Mouse (Mus musculus) lung, adult 2 months (tissue): ENCODE measurements around the gene Ctbs. TPM values are rescaled to one million over a fixed set of nuclear protein-coding genes. Genes with fewer than 3 reads are reported as not detected.

Experiments
- DNase-seq: peaks from one replicate; pipeline ENCODE4 v3.0.0; 2022
- H3K4me1 ChIP-seq: fragments of 200-500 bp; 2 replicates; pipeline ENCODE4 v1.6.1; 2011; ENCODE audit warnings: low read length; ENCODE audit not compliant: control insufficient read depth, insufficient read depth
- H3K4me3 ChIP-seq: fragments of 200-500 bp; replicated peaks from 2 replicates; pipeline ENCODE3; 2011; ENCODE audit warnings: low read depth, mild to moderate bottlenecking, control low read depth, low read length; ENCODE audit errors: extremely low read depth
- CTCF ChIP-seq: fragments of 200-500 bp; IDR thresholded peaks from 2 replicates; pipeline ENCODE4 v1.5.1; 2011; ENCODE audit warnings: mild to moderate bottlenecking, low read length, control low read depth; ENCODE audit not compliant: insufficient read depth
- POLR2A ChIP-seq: fragments of 200-500 bp; IDR thresholded peaks from 2 replicates; pipeline ENCODE4 v1.6.1; 2011; ENCODE audit warnings: low read depth, mild to moderate bottlenecking, control low read depth, low read length, borderline replicate concordance; ENCODE audit errors: extremely low read depth
- WGBS: fragments of 180-500 bp; shearing (Covaris S2); methylation state at CpG from one replicate; pipeline ENCODE4 v1.1.7; 2018; 5-methylcytosine and 5-hydroxymethylcytosine counted together
- polyA plus RNA-seq: library from polyadenylated mRNA; depleted of rRNA; stranded (reverse); fragments of >200 nt; gene quantifications from 2 replicates; pipeline ENCODE4 v1.2.3, GENCODE M21; 2012

Ctbs gene
- polyA plus RNA-seq, 1 experiment: 5.6 TPM

DNA sequence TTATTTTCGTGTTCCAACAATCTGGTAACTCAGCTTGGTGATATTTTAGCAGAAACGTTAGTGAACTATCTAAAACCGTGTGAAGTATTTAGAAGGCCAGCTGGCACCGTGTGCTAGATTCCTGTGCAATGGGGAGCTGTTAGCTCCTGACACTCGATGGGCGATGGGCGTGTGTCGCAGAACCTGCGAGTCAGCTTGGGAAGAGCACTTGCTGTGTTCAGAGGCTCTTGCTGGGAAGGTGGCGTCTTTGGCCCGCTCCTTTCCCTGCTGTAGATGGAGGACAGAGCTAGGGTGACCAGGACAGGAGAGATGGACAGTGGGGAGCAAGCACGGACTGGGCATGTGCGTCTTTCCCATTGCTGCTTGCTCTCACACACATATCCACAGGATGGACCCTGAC lies 36.6 kb upstream of the Ctbs start:
- DNase-seq: no peak
- no peak for TF ChIP-seq POLR2A
- no peak for TF ChIP-seq CTCF
- Histone ChIP-seq H3K4me1 (peaks cover 6% of the 10 kb centered on the region; the same call in 1 of the 2 replicates), H3K4me3 (no peak overlapping the region)
- 73% methylated on average over 13 of the region's 13 CpGs for WGBS

- TF ChIP-seq POLR2A (no peak), CTCF (no peak)
- Histone ChIP-seq H3K4me1 (peaks cover 6% of the 10 kb centered on the region; the same call in 1 of the 2 replicates), H3K4me3 (no peak overlapping the region)
- 59% methylated on average over 4 of the region's 4 CpGs for WGBS
- no peak for DNase-seq
These were observed 35.6 kb upstream of the Ctbs start for GRCm38 (mm10) chr3:146413992-146414391.

DNA sequence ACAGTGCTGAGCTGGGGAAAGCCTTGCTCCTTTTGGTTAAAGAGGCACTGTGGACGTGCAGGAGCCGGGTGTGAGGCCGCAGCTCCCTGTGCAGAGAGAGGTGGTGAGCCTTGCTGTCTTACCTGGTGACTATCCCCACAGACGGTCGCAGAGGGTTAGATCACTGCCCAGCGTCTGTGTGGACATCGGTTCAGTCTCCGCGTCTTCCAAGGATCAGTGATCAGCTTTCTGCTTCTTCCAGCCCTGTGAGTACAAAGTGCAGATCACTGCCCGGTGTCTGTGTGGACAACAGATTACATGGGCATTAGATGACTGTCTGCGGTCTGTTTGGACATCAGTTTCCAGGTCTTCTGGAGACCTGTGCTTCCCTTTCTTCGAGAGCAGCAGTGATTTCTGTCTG lies 35.0 kb upstream of the Ctbs start:
- no peak for DNase-seq
- WGBS: 92% methylated on average over 12 of the region's 12 CpGs
- Histone ChIP-seq H3K4me3 (no peak overlapping the region), H3K4me1 (peaks cover 4% of the 10 kb centered on the region; the same call in 1 of the 2 replicates)
- TF ChIP-seq POLR2A (no peak), CTCF (no peak)

DNA sequence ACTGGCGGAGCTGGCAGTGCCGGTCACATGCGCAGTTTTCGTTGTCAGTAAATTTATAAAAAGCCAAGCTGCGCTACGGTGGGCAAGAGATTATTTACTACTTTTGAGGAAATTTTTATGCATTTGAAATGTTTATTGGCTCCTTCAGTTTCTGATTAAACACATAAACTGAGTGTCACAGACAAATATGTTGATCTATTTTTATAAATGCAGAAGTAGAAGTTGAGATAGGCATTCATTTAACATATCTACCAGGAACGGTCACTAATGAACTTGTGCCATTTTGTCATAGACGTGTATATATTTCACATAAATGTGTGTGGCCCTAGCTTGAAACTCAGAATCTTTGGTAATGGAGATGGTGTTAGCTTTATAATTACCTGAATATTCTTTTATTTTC lies 31.7 kb upstream of the Ctbs start:
- TF ChIP-seq CTCF (no peak), POLR2A (no peak)
- DNase-seq: no peak
- Histone ChIP-seq H3K4me3 (no peak overlapping the region), H3K4me1 (peaks cover 3% of the 10 kb centered on the region; the same call in 1 of the 2 replicates)
- WGBS: 92% methylated on average over 8 of the region's 8 CpGs

DNA sequence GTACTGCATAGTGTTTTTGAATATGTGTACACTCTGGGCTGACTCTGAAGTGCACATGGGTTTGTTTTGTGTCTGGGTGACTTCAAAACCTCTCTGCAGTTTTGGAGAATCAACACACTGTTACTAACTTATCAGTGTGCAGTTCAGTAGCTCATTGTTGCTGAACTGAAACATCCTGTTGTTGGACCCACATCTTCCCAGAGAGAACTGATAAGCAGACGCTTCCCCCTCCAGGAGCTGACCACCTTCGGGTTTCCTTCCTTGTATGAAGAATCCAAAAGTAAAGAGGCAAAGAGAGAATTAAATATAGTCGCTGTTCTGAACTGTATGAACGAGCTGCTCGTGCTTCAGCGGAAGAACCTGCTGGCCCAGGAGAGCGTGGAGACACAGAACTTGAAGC lies 30.7 kb upstream of the Ctbs start:
- no peak for DNase-seq
- Histone ChIP-seq H3K4me1 (peaks cover 3% of the 10 kb centered on the region; the same call in 1 of the 2 replicates), H3K4me3 (no peak overlapping the region)
- no peak for TF ChIP-seq CTCF
- TF ChIP-seq POLR2A: no peak
- whole genome bisulfite sequencing: 58% methylated on average over 7 of the region's 7 CpGs

- DNase-seq: no peak
- TF ChIP-seq POLR2A: no peak
- no peak for TF ChIP-seq CTCF
- Histone ChIP-seq H3K4me1 (peaks cover 3% of the 10 kb centered on the region; the same call in 1 of the 2 replicates), H3K4me3 (no peak overlapping the region)
- 90% methylated on average over 9 of the region's 9 CpGs for WGBS
These were observed 30.1 kb upstream of the Ctbs start for GRCm38 (mm10) chr3:146419534-146419933.

- no peak for DNase-seq
- 90% methylated on average over 15 of the region's 15 CpGs for WGBS
- Histone ChIP-seq H3K4me3 (no peak overlapping the region), H3K4me1 (peaks cover 3% of the 10 kb centered on the region; the same call in 1 of the 2 replicates)
- TF ChIP-seq POLR2A (no peak), CTCF (no peak)
These were observed 29.5 kb upstream of the Ctbs start for GRCm38 (mm10) chr3:146419992-146420537.

DNA sequence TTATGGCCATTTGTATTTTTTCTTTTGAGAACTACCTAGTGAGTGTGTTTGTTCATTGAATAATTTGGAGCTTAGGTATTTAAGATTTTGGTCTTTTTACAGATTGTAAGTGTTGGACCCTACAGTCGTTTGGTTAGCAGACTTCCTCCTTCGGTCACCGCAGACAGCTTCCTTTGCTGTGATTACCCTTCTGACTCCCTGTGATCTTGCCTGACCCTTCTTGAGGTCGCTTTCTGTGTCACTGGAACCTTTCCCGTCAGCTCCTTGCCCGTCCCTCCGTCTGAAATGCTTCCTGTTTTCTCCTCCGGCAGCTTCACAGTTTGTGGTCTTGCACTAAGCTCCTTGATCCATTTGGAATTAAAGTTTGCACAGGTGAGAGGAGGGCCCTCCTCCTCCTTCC lies 27.8 kb upstream of the Ctbs start:
- no peak for TF ChIP-seq CTCF
- TF ChIP-seq POLR2A: no peak
- H3K4me1 ChIP-seq: peaks cover 3% of the 10 kb centered on the region; the same call in 1 of the 2 replicates
- no peak overlapping the region for H3K4me3 ChIP-seq
- DNase-seq: no peak
- 19% methylated on average over 8 of the region's 8 CpGs for WGBS

- peaks cover 3% of the 10 kb centered on the region; the same call in 1 of the 2 replicates for H3K4me1 ChIP-seq
- 89% methylated on average over 7 of the region's 7 CpGs for WGBS
- H3K4me3 ChIP-seq: no peak overlapping the region
- no peak for DNase-seq
- 0 out of 2 replicates have a peak, but pooled peaks have one; percentile 30 for TF ChIP-seq CTCF
- no peak for TF ChIP-seq POLR2A
These were observed 25.9 kb upstream of the Ctbs start for GRCm38 (mm10) chr3:146423710-146424109.

- peaks cover 3% of the 10 kb centered on the region; the same call in 1 of the 2 replicates for H3K4me1 ChIP-seq
- no peak for DNase-seq
- no peak overlapping the region for H3K4me3 ChIP-seq
- 47% methylated on average over 7 of the region's 7 CpGs for WGBS
- TF ChIP-seq CTCF: no peak
- no peak for TF ChIP-seq POLR2A
These were observed 25.2 kb upstream of the Ctbs start for GRCm38 (mm10) chr3:146424306-146424900.
